8 mouse cellular contexts compared by ENCODE assay signal in the genomic region with DNA sequence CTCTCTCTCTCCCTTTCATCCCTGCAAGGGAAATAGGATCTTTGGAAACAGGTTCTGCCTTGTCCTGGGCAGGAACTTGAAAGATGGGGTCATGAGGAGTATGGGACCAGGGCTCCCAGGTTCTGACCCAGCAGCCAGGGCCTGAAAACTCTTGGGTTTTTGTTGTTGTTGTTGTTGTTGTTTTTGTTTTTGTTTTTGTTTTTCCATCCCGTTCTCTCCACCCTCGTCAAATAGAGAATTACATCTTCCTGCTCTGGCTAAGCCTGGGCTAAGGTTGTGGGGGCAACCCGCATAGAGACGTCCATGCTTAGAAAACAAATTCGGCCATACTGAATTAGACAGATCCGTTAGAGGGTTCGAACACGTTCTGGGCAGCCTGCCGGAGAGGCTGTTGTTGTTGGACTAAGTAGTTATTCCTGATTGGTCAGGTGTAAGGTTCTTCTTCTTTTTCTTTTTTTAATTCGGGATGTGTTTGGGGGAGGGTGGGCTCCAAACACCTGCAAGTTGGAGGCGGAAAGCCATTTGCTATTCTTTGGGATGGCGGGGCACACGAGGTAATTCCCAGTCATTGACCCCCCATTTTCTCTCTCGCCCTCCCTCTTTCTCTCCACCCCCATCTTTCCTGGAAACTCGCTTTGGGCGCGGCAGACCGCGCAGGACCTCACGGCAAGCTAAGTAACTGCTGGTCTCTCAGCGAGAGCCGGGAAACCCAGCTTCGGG. TPM values are rescaled to one million over a fixed set of nuclear protein-coding genes. Genes with fewer than 3 reads are reported as not detected.
A peak's percentile ranks its signal among the peaks of the same experiment; 100 is the strongest.
DNase-seq lines count a peak whose midpoint lies in the region; ATAC-seq and TF ChIP-seq lines count a peak whose summit lies in the region.

No protein-coding gene starts in this region.

- H3K4me3 ChIP-seq in testis, adult 2 months (ENCODE audit: control insufficient read depth, low read depth, low read length): peak overlapping the region; percentile 40; the same call in 1 of the 2 replicates
- H3K4me3 ChIP-seq in heart, postnatal 0 days (ENCODE audit: low read depth, low read length): peak overlapping the region; percentile 56
- peak overlapping the region; percentile 88 for H3K4me3 ChIP-seq in liver, embryonic 12.5 days

- no peak for TF ChIP-seq EP300 in heart, postnatal 0 days (IDR thresholded peaks at IDR 0.05; ENCODE audit: low read depth)

- H3K27ac ChIP-seq in testis, adult 2 months (ENCODE audit: control insufficient read depth, insufficient read depth, low read depth, low read length): no peak overlapping the region
- H3K27ac ChIP-seq in heart, postnatal 0 days (ENCODE audit: low read depth): peak overlapping the region; percentile 87
- peak overlapping the region; percentile 98 for H3K27ac ChIP-seq in liver, embryonic 12.5 days

- no peaks in the 10 kb centered on the region for H3K36me3 ChIP-seq in testis, adult 2 months (ENCODE audit: control insufficient read depth, insufficient read depth, low read length)
- no peaks in the 10 kb centered on the region for H3K36me3 ChIP-seq in heart, postnatal 0 days (replicated peaks; ENCODE audit: control insufficient read depth, insufficient read depth, low read length)
- H3K36me3 ChIP-seq in liver, embryonic 12.5 days: peaks cover 33% of the 10 kb centered on the region

- TF ChIP-seq CTCF in testis, adult 2 months (IDR thresholded peaks at IDR 0.05; ENCODE audit: control insufficient read depth, insufficient read depth, insufficient replicate concordance, low read depth, low read length): no peak
- TF ChIP-seq CTCF in heart, postnatal 0 days (IDR thresholded peaks at IDR 0.05; ENCODE audit: low read depth): no peak

- no peak for DNase-seq in testis, postnatal 14 days (ENCODE audit: low spot score)
- no peak for DNase-seq in heart, postnatal 0 days (ENCODE audit: low spot score)
- DNase-seq in spleen, postnatal 14 days (ENCODE audit: low spot score in 2 of 2): peak; percentile 44 to 47
- no peak for DNase-seq in urinary bladder, postnatal 4 days (ENCODE audit: low spot score in 2 of 2)
- no peak for DNase-seq in urinary bladder, postnatal 14 days (ENCODE audit: low spot score)

- H3K9ac ChIP-seq in heart, postnatal 0 days (replicated peaks; ENCODE audit: low read depth, low read length): peak overlapping the region; percentile 47
- H3K9ac ChIP-seq in liver, embryonic 12.5 days: peak overlapping the region; percentile 98

- TF ChIP-seq POLR2A in testis, adult 2 months (IDR thresholded peaks at IDR 0.05; ENCODE audit: control insufficient read depth, low read depth, low read length): no peak

- H3K9me3 ChIP-seq in heart, postnatal 0 days (replicated peaks; ENCODE audit: control insufficient read depth, low read length): no peaks in the 10 kb centered on the region
- no peaks in the 10 kb centered on the region for H3K9me3 ChIP-seq in liver, embryonic 12.5 days (replicated peaks)

- WGBS in heart, postnatal 0 days: 7% methylated on average over 23 of the region's 23 CpGs
- under 1% methylated on average over 23 of the region's 23 CpGs for WGBS in liver, embryonic 12.5 days (ENCODE audit: insufficient replicate concordance)

- peaks cover 29% of the 10 kb centered on the region for H3K4me1 ChIP-seq in testis, adult 2 months (ENCODE audit: control insufficient read depth, insufficient read depth, low read length)
- peaks cover 6% of the 10 kb centered on the region; the same call in 1 of the 2 replicates for H3K4me1 ChIP-seq in heart, postnatal 0 days (ENCODE audit: control insufficient read depth, insufficient read depth)
- H3K4me1 ChIP-seq in liver, embryonic 12.5 days: peaks cover 45% of the 10 kb centered on the region

- peak overlapping the region; percentile 52 for H3K4me2 ChIP-seq in heart, postnatal 0 days (ENCODE audit: low read depth, low read length)
- peak overlapping the region; percentile 100 for H3K4me2 ChIP-seq in liver, embryonic 12.5 days

- ATAC-seq in heart, postnatal 0 days (ENCODE audit: insufficient read depth, low read depth): no peak
- ATAC-seq in liver, embryonic 12.5 days: peak; percentile 28
- no peak for ATAC-seq in inflammation-experienced regulatory T-cells, adult 6 months

- H3K27me3 ChIP-seq in testis, adult 2 months (ENCODE audit: control insufficient read depth, insufficient read depth, low read length): peaks cover 8% of the 10 kb centered on the region
- peaks cover 93% of the 10 kb centered on the region for H3K27me3 ChIP-seq in heart, postnatal 0 days (ENCODE audit: control insufficient read depth, insufficient read depth, low read length)
- peaks cover 36% of the 10 kb centered on the region for H3K27me3 ChIP-seq in liver, embryonic 12.5 days (replicated peaks)

RNA-seq across cellular contexts. Expression of gene Tal1, which starts 2.8 kb away (rescaled TPM):
- polyA plus RNA-seq in testis, adult 2 months (2012; rRNA removed): 0.90 and 1.3 TPM in 2 replicates
- 10.1 and 10.7 TPM in 2 replicates for total RNA-seq in heart, postnatal 0 days (2014; rRNA removed; ENCODE audit: low replicate concordance)
- 0.78 and 0.80 TPM in 2 replicates for polyA plus RNA-seq in heart, postnatal 0 days (2015; fragmentation: Nextera tagmentation; extraction: Ambion mirVana)
- polyA plus RNA-seq in liver, embryonic 12.5 days (2016; fragmentation: Nextera tagmentation; extraction: Ambion mirVana): 57.1 and 58.7 TPM in 2 replicates
- not detected for polyA plus RNA-seq in inflammation-experienced regulatory T-cells, adult 6 months (2017; shearing (Covaris generic))

RNA-seq across cellular contexts. Expression of gene Pdzk1ip1, which starts 29.5 kb away (rescaled TPM):
- 336 and 353 TPM in 2 replicates for polyA plus RNA-seq in testis, adult 2 months (2012; rRNA removed)
- total RNA-seq in heart, postnatal 0 days (2014; rRNA removed; ENCODE audit: low replicate concordance): 0.97 and 4.2 TPM in 2 replicates
- 0.90 and 1.0 TPM in 2 replicates for polyA plus RNA-seq in heart, postnatal 0 days (2015; fragmentation: Nextera tagmentation; extraction: Ambion mirVana)
- polyA plus RNA-seq in liver, embryonic 12.5 days (2016; fragmentation: Nextera tagmentation; extraction: Ambion mirVana): 30.2 and 33.1 TPM in 2 replicates
- 10 to 100 TPM in 2 of 3 experiments, 1 to 10 TPM in 1; 9.1 to 42.2 (median 33.9) TPM for polyA plus RNA-seq in inflammation-experienced regulatory T-cells, adult 6 months (2017; shearing (Covaris generic))

RNA-seq across cellular contexts. Expression of gene Stil, which starts 59.1 kb away (rescaled TPM):
- 8.5 and 10.2 TPM in 2 replicates for polyA plus RNA-seq in testis, adult 2 months (2012; rRNA removed)
- 6.1 and 10.0 TPM in 2 replicates for total RNA-seq in heart, postnatal 0 days (2014; rRNA removed; ENCODE audit: low replicate concordance)
- 1.7 and 2.0 TPM in 2 replicates for polyA plus RNA-seq in heart, postnatal 0 days (2015; fragmentation: Nextera tagmentation; extraction: Ambion mirVana)
- 14.2 and 16.2 TPM in 2 replicates for polyA plus RNA-seq in liver, embryonic 12.5 days (2016; fragmentation: Nextera tagmentation; extraction: Ambion mirVana)
- 10 to 100 TPM in 1 of 3 experiments, 1 to 10 TPM in 1, under 1 TPM in 1; 0.70 to 13.9 (median 1.4) TPM for polyA plus RNA-seq in inflammation-experienced regulatory T-cells, adult 6 months (2017; shearing (Covaris generic))

Comparison
In these comparisons a context has a peak if more than half of its experiments do, and no peak if none do; other contexts are left out.
1. DNase-seq: peak in spleen, postnatal 14 days (2 of 2); none in testis, postnatal 14 days (single experiment), heart, postnatal 0 days (single experiment), urinary bladder, postnatal 4 days (0 of 2) and urinary bladder, postnatal 14 days (single experiment).
2. RNA of gene Tal1, which starts 2.8 kb away (polyA plus RNA-seq): 57.1 to 58.7 TPM in liver, embryonic 12.5 days; 0.90 to 1.3 TPM in testis, adult 2 months, 0.78 to 0.80 TPM in heart, postnatal 0 days and not detected in inflammation-experienced regulatory T-cells, adult 6 months; every median in the first group is over 10 times any median in the second.
3. Peak in every context shown above with its lines, with median percentiles within 50 percentile points of each other: H3K4me3 ChIP-seq.